Mouse (Mus musculus): ENCODE data around the gene Myog. TPM values are rescaled to one million over a fixed set of nuclear protein-coding genes. Genes with fewer than 3 reads are reported as not detected.

Gene Myog
- polyA plus RNA-seq, 1 experiment from 2014 or later = 48.2 TPM

DNA sequence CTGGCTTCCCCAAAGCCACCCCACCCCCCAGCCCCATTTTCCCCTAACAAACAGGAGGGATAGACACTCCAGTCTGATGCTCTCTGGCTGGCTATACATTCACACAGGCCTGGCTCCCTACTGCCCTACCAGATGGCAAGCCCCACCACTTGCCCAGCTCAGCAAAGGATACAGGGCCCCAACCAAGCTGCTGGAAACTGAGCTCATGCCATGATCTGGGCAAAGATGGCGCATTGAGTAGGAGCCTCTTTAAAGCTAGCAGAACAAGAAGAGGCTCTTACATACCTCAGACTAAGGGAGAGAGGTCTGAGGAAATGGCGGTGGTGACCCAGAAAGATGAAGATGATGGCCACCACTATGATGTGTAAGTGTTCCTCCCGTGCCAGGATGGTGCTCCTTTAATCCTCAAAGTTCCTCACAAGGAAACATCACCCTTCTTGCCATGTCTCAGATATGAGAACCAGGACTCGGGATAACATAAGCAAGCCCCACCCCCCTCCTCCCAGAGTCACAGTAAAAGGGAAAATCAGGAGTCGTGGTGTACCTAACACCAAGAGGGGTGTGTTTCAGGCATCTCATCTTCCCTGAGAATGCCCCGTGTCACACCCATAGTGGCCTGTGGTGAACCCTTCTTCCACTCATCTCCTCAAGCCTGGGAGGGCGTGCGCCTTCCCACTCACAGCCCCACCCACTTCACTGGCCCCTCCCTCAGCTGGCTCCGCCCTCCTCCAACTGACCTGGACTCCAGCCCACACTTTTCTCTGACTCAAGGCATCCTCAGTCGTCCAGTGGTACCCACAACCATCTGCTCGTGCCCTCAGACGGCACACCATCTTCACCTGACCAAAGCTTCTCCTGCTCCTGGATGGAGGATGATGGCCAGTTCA, 46.4 kb downstream of the Myog start:
- Histone ChIP-seq H3K4me3 (ENCODE audit: low read depth, low read length) (no peak overlapping the region), H3K9me3 (ENCODE audit: control insufficient read depth, low read length) (no peaks in the 10 kb centered on the region), H3K27me3 (ENCODE audit: control insufficient read depth, insufficient read depth, low read length) (no peaks in the 10 kb centered on the region), H3K27ac (ENCODE audit: low read depth, low read length) (no peak overlapping the region), H3K4me2 (ENCODE audit: low read depth) (no peak overlapping the region), H3K4me1 (ENCODE audit: control insufficient read depth, insufficient read depth, low read length) (no peaks in the 10 kb centered on the region), H3K9ac (ENCODE audit: low read length) (no peak overlapping the region), H3K36me3 (ENCODE audit: control insufficient read depth, insufficient read depth, low read length) (no peaks in the 10 kb centered on the region)
- ATAC-seq (ENCODE audit: insufficient read depth, low FRiP score, low TSS enrichment) (no peak), DNase-seq (ENCODE audit: low spot score) (no peak)
- WGBS = 87% methylated on average over 12 of the region's 12 CpGs

GRCm38 (mm10) chr1:134336958-134337710, 47.3 kb downstream of the Myog start:
- ATAC-seq (ENCODE audit: insufficient read depth, low FRiP score, low TSS enrichment) (no peak), DNase-seq (ENCODE audit: low spot score) (no peak)
- no peaks in the 10 kb centered on the region for H3K27me3 ChIP-seq (ENCODE audit: control insufficient read depth, insufficient read depth, low read length)
- H3K4me1 ChIP-seq (ENCODE audit: control insufficient read depth, insufficient read depth, low read length) = no peaks in the 10 kb centered on the region
- no peak overlapping the region for H3K4me2 ChIP-seq (ENCODE audit: low read depth)
- H3K27ac ChIP-seq (ENCODE audit: low read depth, low read length) = no peak overlapping the region
- no peaks in the 10 kb centered on the region for H3K9me3 ChIP-seq (ENCODE audit: control insufficient read depth, low read length)
- 91% methylated on average over 11 of the region's 11 CpGs for whole genome bisulfite sequencing
- no peak overlapping the region for H3K4me3 ChIP-seq (ENCODE audit: low read depth, low read length)
- H3K9ac ChIP-seq (ENCODE audit: low read length) = no peak overlapping the region
- no peaks in the 10 kb centered on the region for H3K36me3 ChIP-seq (ENCODE audit: control insufficient read depth, insufficient read depth, low read length)

DNA sequence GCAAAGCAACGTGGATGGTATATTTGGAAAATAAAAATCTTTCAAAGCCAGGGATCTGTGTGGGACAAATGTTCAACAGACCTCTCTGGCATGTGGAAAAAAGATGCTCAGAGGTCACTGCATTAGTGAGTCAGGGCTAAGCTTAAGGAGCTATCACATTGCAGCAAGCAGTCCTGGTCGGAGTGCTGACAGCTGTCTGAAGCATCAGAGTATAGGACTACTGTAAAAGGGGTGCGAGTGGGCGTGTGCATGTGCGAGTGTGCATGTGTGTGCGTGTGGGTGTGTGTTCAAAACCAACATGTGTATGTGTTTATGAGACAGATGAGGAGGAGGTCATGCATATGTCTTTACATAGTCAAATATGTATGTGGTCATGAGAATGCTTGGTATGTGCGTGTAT, 49.4 kb downstream of the Myog start:
- Histone ChIP-seq H3K4me3 (ENCODE audit: low read depth, low read length) (no peak overlapping the region), H3K27ac (ENCODE audit: low read depth, low read length) (no peak overlapping the region), H3K4me1 (ENCODE audit: control insufficient read depth, insufficient read depth, low read length) (peaks cover 3% of the 10 kb centered on the region; the same call in 1 of the 2 replicates), H3K27me3 (ENCODE audit: control insufficient read depth, insufficient read depth, low read length) (no peaks in the 10 kb centered on the region), H3K9ac (ENCODE audit: low read length) (no peak overlapping the region), H3K36me3 (ENCODE audit: control insufficient read depth, insufficient read depth, low read length) (no peaks in the 10 kb centered on the region), H3K4me2 (ENCODE audit: low read depth) (no peak overlapping the region), H3K9me3 (ENCODE audit: control insufficient read depth, low read length) (no peaks in the 10 kb centered on the region)
- DNase-seq (ENCODE audit: low spot score) (no peak), ATAC-seq (ENCODE audit: insufficient read depth, low FRiP score, low TSS enrichment) (no peak)
- WGBS = 89% methylated on average over 7 of the region's 7 CpGs

GRCm38 (mm10) chr1:134339757-134340619, 50.2 kb downstream of the Myog start:
- Histone ChIP-seq H3K27me3 (ENCODE audit: control insufficient read depth, insufficient read depth, low read length) (no peaks in the 10 kb centered on the region), H3K27ac (ENCODE audit: low read depth, low read length) (no peak overlapping the region), H3K9ac (ENCODE audit: low read length) (no peak overlapping the region), H3K4me2 (ENCODE audit: low read depth) (no peak overlapping the region), H3K36me3 (ENCODE audit: control insufficient read depth, insufficient read depth, low read length) (no peaks in the 10 kb centered on the region), H3K4me3 (ENCODE audit: low read depth, low read length) (no peak overlapping the region), H3K9me3 (ENCODE audit: control insufficient read depth, low read length) (no peaks in the 10 kb centered on the region), H3K4me1 (ENCODE audit: control insufficient read depth, insufficient read depth, low read length) (peaks cover 3% of the 10 kb centered on the region; the same call in 1 of the 2 replicates)
- ATAC-seq (ENCODE audit: insufficient read depth, low FRiP score, low TSS enrichment) (no peak), DNase-seq (ENCODE audit: low spot score) (no peak)
- 94% methylated on average over 18 of the region's 18 CpGs for WGBS

DNA sequence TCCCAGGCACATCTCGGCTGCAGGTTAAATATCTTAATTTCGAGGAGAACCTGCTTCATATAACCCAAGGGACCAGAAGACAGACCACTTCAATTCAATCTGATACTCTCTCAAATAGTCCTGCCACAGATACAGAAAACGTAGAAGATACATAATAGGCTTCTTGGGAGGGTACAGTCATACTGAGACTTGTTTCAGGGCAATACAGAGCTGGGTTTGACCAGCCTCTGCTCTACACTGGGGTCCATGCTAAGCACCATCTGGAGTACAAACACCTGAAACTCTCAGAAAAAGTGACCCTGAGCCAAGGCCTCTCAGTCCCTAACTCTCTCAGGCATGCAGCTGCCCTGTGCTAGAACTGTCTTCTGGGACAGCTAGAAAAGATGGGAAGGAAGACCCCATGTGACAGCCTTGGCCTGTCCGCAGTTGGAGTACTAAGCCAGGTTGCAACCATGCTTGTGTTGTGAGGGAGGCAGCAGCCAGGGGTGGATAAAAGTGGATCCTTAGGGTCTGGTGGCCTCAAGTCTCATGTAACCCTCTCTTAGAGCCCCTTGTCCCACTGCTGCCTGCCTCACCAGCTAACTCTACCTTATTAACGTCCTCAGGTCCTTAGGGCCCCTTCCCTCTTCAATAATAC, 52.0 kb downstream of the Myog start:
- 0 out of 2 replicates have a peak, but pooled peaks cover 1% of the 10 kb centered on the region for H3K36me3 ChIP-seq (ENCODE audit: control insufficient read depth, insufficient read depth, low read length)
- no peak overlapping the region for H3K9ac ChIP-seq (ENCODE audit: low read length)
- no peaks in the 10 kb centered on the region for H3K27me3 ChIP-seq (ENCODE audit: control insufficient read depth, insufficient read depth, low read length)
- DNase-seq (ENCODE audit: low spot score) (no peak), ATAC-seq (ENCODE audit: insufficient read depth, low FRiP score, low TSS enrichment) (no peak)
- no peak overlapping the region for H3K4me2 ChIP-seq (ENCODE audit: low read depth)
- 80% methylated on average over 5 of the region's 5 CpGs for WGBS
- no peak overlapping the region for H3K27ac ChIP-seq (ENCODE audit: low read depth, low read length)
- no peak overlapping the region for H3K4me3 ChIP-seq (ENCODE audit: low read depth, low read length)
- no peaks in the 10 kb centered on the region for H3K9me3 ChIP-seq (ENCODE audit: control insufficient read depth, low read length)
- H3K4me1 ChIP-seq (ENCODE audit: control insufficient read depth, insufficient read depth, low read length) = peaks cover 3% of the 10 kb centered on the region; the same call in 1 of the 2 replicates

Other genes starting within 250 kb of the Myog start
- gene Btg2, start 210.9 kb upstream of the Myog start, polyA plus RNA-seq (2014; fragmentation: Nextera tagmentation; extraction: Ambion mirVana) = 97.9 and 110 TPM in 2 replicates
- 0.15 TPM in 1 of 2 replicates, not detected in the other for gene Chit1, start 178.7 kb upstream of the Myog start, polyA plus RNA-seq (2014; fragmentation: Nextera tagmentation; extraction: Ambion mirVana)
- 0.81 and 3.2 TPM in 2 replicates for gene Chil1, start 107.8 kb upstream of the Myog start, polyA plus RNA-seq (2014; fragmentation: Nextera tagmentation; extraction: Ambion mirVana)
- gene Mybph, start 96.5 kb upstream of the Myog start, polyA plus RNA-seq (2014; fragmentation: Nextera tagmentation; extraction: Ambion mirVana) = 17.7 and 18.4 TPM in 2 replicates
- gene Adora1, start 54.6 kb upstream of the Myog start, polyA plus RNA-seq (2014; fragmentation: Nextera tagmentation; extraction: Ambion mirVana) = 1.4 and 1.5 TPM in 2 replicates
- gene Ppfia4, start 42.9 kb downstream of the Myog start, polyA plus RNA-seq (2014; fragmentation: Nextera tagmentation; extraction: Ambion mirVana) = 3.9 and 4.6 TPM in 2 replicates
- 117 and 120 TPM in 2 replicates for gene Tmem183a, start 72.0 kb downstream of the Myog start, polyA plus RNA-seq (2014; fragmentation: Nextera tagmentation; extraction: Ambion mirVana)
- not detected in 2 replicates for gene 4933406M09Rik, start 96.0 kb downstream of the Myog start, polyA plus RNA-seq (2014; fragmentation: Nextera tagmentation; extraction: Ambion mirVana)
- gene Cyb5r1, start 115.6 kb downstream of the Myog start, polyA plus RNA-seq (2014; fragmentation: Nextera tagmentation; extraction: Ambion mirVana) = 22.9 and 28.8 TPM in 2 replicates
- 81.2 and 83.8 TPM in 2 replicates for gene Adipor1, start 125.4 kb downstream of the Myog start, polyA plus RNA-seq (2014; fragmentation: Nextera tagmentation; extraction: Ambion mirVana)
- 33.7 and 38.2 TPM in 2 replicates for gene Klhl12, start 165.5 kb downstream of the Myog start, polyA plus RNA-seq (2014; fragmentation: Nextera tagmentation; extraction: Ambion mirVana)
- gene Rabif, start 204.7 kb downstream of the Myog start, polyA plus RNA-seq (2014; fragmentation: Nextera tagmentation; extraction: Ambion mirVana) = 52.0 TPM in 2 replicates